Comparison of ENCODE assay signal across 9 mouse cellular contexts in the genomic region with DNA sequence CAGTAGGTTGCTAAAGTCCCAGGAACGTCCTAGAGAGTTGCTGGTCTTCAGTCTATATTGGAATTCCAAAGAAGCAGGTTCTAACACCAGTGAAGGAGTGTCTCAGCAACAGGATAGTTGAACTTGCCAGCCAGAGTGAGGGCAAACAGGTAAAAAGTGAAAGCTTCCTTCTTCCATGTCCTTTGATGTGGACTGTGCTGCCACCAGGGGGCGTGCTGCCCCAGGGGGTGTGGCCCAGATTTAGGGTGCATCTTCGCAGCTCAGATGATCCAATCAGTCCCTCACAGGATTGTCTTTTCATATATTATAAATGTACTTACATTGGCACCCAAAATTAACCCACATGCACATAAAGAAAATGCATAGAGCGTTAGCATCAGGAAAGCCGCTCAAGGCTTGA. TPM values are rescaled to one million over a fixed set of nuclear protein-coding genes. Genes with fewer than 3 reads are reported as not detected.
DNase-seq lines count a peak whose midpoint lies in the region; ATAC-seq and TF ChIP-seq lines count a peak whose summit lies in the region.
"Had no signal": no experiment of that assay in that cellular context is flagged by ENCODE, and none has a peak within 500 bp of the region (broad histone marks: within the 10 kb centered on the region; RNA-seq: fewer than 3 reads in every experiment).

No protein-coding gene starts in this region.

- no peaks in the 10 kb centered on the region for H3K36me3 ChIP-seq in liver, adult 2 months (ENCODE audit: control insufficient read depth, insufficient read depth, low read length)
- H3K36me3 ChIP-seq in liver, embryonic 11.5 days (ENCODE audit: control insufficient read depth, insufficient read depth, low read length), result no peaks in the 10 kb centered on the region

- peak; percentile 68 for TF ChIP-seq CTCF in liver, adult 2 months (IDR thresholded peaks at IDR 0.05; ENCODE audit: low read depth, low read length)
- peak; percentile 77 for TF ChIP-seq CTCF in bone marrow macrophage, adult 2 months (IDR thresholded peaks at IDR 0.05; ENCODE audit: low read depth, low read length)

- no peak for TF ChIP-seq POLR2A in liver, adult 2 months (IDR thresholded peaks at IDR 0.05; ENCODE audit: extremely low read depth, insufficient read depth, low read length)
- TF ChIP-seq POLR2A in bone marrow macrophage, adult 2 months (IDR thresholded peaks at IDR 0.05; ENCODE audit: borderline replicate concordance, low read depth, low read length), result no peak

- H3K4me3 ChIP-seq in liver, adult 2 months (ENCODE audit: insufficient read depth, low read depth, low read length), result no peak overlapping the region
- H3K4me3 ChIP-seq in liver, embryonic 11.5 days (ENCODE audit: low read depth, low read length), result no peak overlapping the region
- no peak overlapping the region for H3K4me3 ChIP-seq in bone marrow macrophage, adult 2 months (ENCODE audit: insufficient read depth, low read length)

- H3K4me2 ChIP-seq in liver, embryonic 11.5 days, result no peak overlapping the region

- H3K79me2 ChIP-seq in liver, adult 2 months (ENCODE audit: control insufficient read depth, insufficient read depth, low read length), result no peaks in the 10 kb centered on the region

- no peaks in the 10 kb centered on the region for H3K9me3 ChIP-seq in liver, embryonic 11.5 days (ENCODE audit: control insufficient read depth, low read length)

- H3K27me3 ChIP-seq in liver, adult 2 months (ENCODE audit: control insufficient read depth, insufficient read depth, low read length), result no peaks in the 10 kb centered on the region
- H3K27me3 ChIP-seq in liver, embryonic 11.5 days (replicated peaks; ENCODE audit: control insufficient read depth, insufficient read depth, low read length), result no peaks in the 10 kb centered on the region

- WGBS in liver, adult 2 months, result 49% methylated on average over 5 of the region's 5 CpGs
- 45% methylated on average over 5 of the region's 5 CpGs for WGBS in liver, embryonic 11.5 days

- H3K4me1 ChIP-seq in liver, adult 2 months (ENCODE audit: control insufficient read depth, insufficient read depth, low read length), result no peaks in the 10 kb centered on the region
- H3K4me1 ChIP-seq in liver, embryonic 11.5 days (replicated peaks; ENCODE audit: control insufficient read depth, insufficient read depth, low read length), result no peaks in the 10 kb centered on the region
- no peaks in the 10 kb centered on the region for H3K4me1 ChIP-seq in bone marrow macrophage, adult 2 months (ENCODE audit: control insufficient read depth, insufficient read depth, low read length)

- no peak overlapping the region for H3K27ac ChIP-seq in liver, adult 2 months (replicated peaks; ENCODE audit: insufficient read depth, low read depth, low read length)
- no peak overlapping the region for H3K27ac ChIP-seq in liver, embryonic 11.5 days (ENCODE audit: low read depth, low read length)
- H3K27ac ChIP-seq in bone marrow macrophage, adult 2 months (ENCODE audit: insufficient read depth, low read depth, low read length), result no peak overlapping the region

- ATAC-seq in liver, embryonic 11.5 days (replicated peaks; ENCODE audit: low FRiP score), result no peak
- peak; percentile 92 for ATAC-seq in megakaryocyte-erythroid progenitor cell, adult 5-6 weeks (replicated peaks; ENCODE audit: low FRiP score, low TSS enrichment, poor library complexity, severe bottlenecking)

- DNase-seq in cerebellum, adult 9-11 months, result peak; percentile 2
- DNase-seq in cerebellum, adult 8-10 months, result no peak
- DNase-seq in liver, adult 2 months (ENCODE audit: extremely low read depth, low read depth, low spot score), result peak; percentile 0
- no peak for DNase-seq in liver, embryonic 11.5 days (ENCODE audit: low spot score)
- no peak for DNase-seq in ovary, adult 18-20 months (ENCODE audit: low spot score)
- DNase-seq in right cerebral cortex, postnatal 36 days (ENCODE audit: low spot score in 2 of 2), result no peak

- H3K9ac ChIP-seq in liver, adult 2 months (ENCODE audit: low read depth, low read length), result no peak overlapping the region
- no peak overlapping the region for H3K9ac ChIP-seq in liver, embryonic 11.5 days (ENCODE audit: low read depth, low read length)

RNA-seq across cellular contexts. Expression of gene Dnah14, which starts 41.0 kb away (rescaled TPM):
- total RNA-seq in liver, adult 2 months (2014; rRNA removed), result not detected in 2 replicates
- not detected in 2 replicates for polyA plus RNA-seq in liver, adult 2 months (2012; rRNA removed)
- polyA plus RNA-seq in liver, embryonic 11.5 days (2014; fragmentation: Nextera tagmentation; extraction: Ambion mirVana), result 2.9 TPM in 2 replicates
- not detected in 2 replicates for polyA plus RNA-seq in bone marrow macrophage, adult 2 months (2012; ENCODE audit: insufficient read depth, insufficient read length, missing spikeins)
- total RNA-seq in megakaryocyte-erythroid progenitor cell, adult 5-6 weeks (2014; fragmentation: Nextera tagmentation), result not detected in 2 replicates
- total RNA-seq in megakaryocyte-erythroid progenitor cell, adult 5-6 weeks (2017), result 0.84 and 4.8 TPM in 2 replicates
- total RNA-seq: heart, postnatal 10 days had no signal

Comparison
In these comparisons a context has a peak if more than half of its experiments do, and no peak if none do; other contexts are left out.
1. DNase-seq: peak in cerebellum, adult 9-11 months (single experiment) and liver, adult 2 months (single experiment); none in cerebellum, adult 8-10 months (single experiment), liver, embryonic 11.5 days (single experiment), ovary, adult 18-20 months (single experiment) and right cerebral cortex, postnatal 36 days (0 of 2).